8 mouse cellular contexts compared by ENCODE assay signal in genomic region chr15:81301193-81302070, GRCm38 (mm10). TPM values are rescaled to one million over a fixed set of nuclear protein-coding genes. Genes with fewer than 3 reads are reported as not detected.
DNase-seq lines count a peak whose midpoint lies in the region; ATAC-seq lines count a peak whose summit lies in the region.
"Had no signal": no experiment of that assay in that cellular context is flagged by ENCODE, and none has a peak within 500 bp of the region (broad histone marks: within the 10 kb centered on the region; RNA-seq: fewer than 3 reads in every experiment).

No protein-coding gene starts in this region.

- H3K9me3 ChIP-seq in intestine, embryonic 16.5 days (ENCODE audit: control insufficient read depth, low read length), result peaks cover 3% of the 10 kb centered on the region; the same call in 1 of the 2 replicates
- no peaks in the 10 kb centered on the region for H3K9me3 ChIP-seq in forebrain, embryonic 15.5 days
- H3K9me3 ChIP-seq in heart, embryonic 10.5 days, result no peaks in the 10 kb centered on the region
- H3K9me3 ChIP-seq in midbrain, embryonic 14.5 days (ENCODE audit: control insufficient read depth, low read length), result no peaks in the 10 kb centered on the region

- H3K9ac ChIP-seq in intestine, embryonic 16.5 days (ENCODE audit: low read depth, low read length), result no peak overlapping the region
- no peak overlapping the region for H3K9ac ChIP-seq in forebrain, embryonic 15.5 days (replicated peaks)
- H3K9ac ChIP-seq in midbrain, embryonic 14.5 days (replicated peaks; ENCODE audit: low read length), result no peak overlapping the region

- H3K4me3 ChIP-seq in intestine, embryonic 16.5 days (ENCODE audit: low read length), result no peak overlapping the region
- no peak overlapping the region for H3K4me3 ChIP-seq in forebrain, embryonic 15.5 days
- H3K4me3 ChIP-seq in heart, embryonic 10.5 days, result no peak overlapping the region
- no peak overlapping the region for H3K4me3 ChIP-seq in midbrain, embryonic 14.5 days (replicated peaks; ENCODE audit: low read depth, low read length)

- 51% methylated on average over 16 of the region's 16 CpGs for WGBS in intestine, embryonic 16.5 days
- WGBS in forebrain, embryonic 15.5 days, result 80% methylated on average over 16 of the region's 16 CpGs
- 66% methylated on average over 16 of the region's 16 CpGs for WGBS in heart, embryonic 10.5 days
- 78% methylated on average over 16 of the region's 16 CpGs for WGBS in midbrain, embryonic 14.5 days

- H3K36me3 ChIP-seq in intestine, embryonic 16.5 days (ENCODE audit: control insufficient read depth, insufficient read depth, low read length), result no peaks in the 10 kb centered on the region
- no peaks in the 10 kb centered on the region for H3K36me3 ChIP-seq in forebrain, embryonic 15.5 days
- no peaks in the 10 kb centered on the region for H3K36me3 ChIP-seq in heart, embryonic 10.5 days
- no peaks in the 10 kb centered on the region for H3K36me3 ChIP-seq in midbrain, embryonic 14.5 days (ENCODE audit: control insufficient read depth, insufficient read depth, low read length)

- DNase-seq in A20 (ENCODE audit: low read depth, low spot score), result peak; percentile 90
- peak; percentile 15 for DNase-seq in skeletal muscle tissue, adult 2 months (ENCODE audit: low read depth, low spot score)
- no peak for DNase-seq in heart, embryonic 10.5 days (ENCODE audit: low spot score)
- no peak for DNase-seq in midbrain, embryonic 14.5 days
- DNase-seq: cerebellum, adult 8-10 months had no signal

- H3K4me2 ChIP-seq in intestine, embryonic 16.5 days (ENCODE audit: low read depth, low read length), result no peak overlapping the region
- H3K4me2 ChIP-seq in forebrain, embryonic 15.5 days (replicated peaks), result no peak overlapping the region
- H3K4me2 ChIP-seq in midbrain, embryonic 14.5 days (ENCODE audit: low read length), result no peak overlapping the region

- no peaks in the 10 kb centered on the region for H3K27me3 ChIP-seq in intestine, embryonic 16.5 days (replicated peaks; ENCODE audit: control insufficient read depth, insufficient read depth, low read length)
- H3K27me3 ChIP-seq in forebrain, embryonic 15.5 days, result no peaks in the 10 kb centered on the region
- no peaks in the 10 kb centered on the region for H3K27me3 ChIP-seq in heart, embryonic 10.5 days (ENCODE audit: insufficient read depth, poor library complexity, severe bottlenecking)
- no peaks in the 10 kb centered on the region for H3K27me3 ChIP-seq in midbrain, embryonic 14.5 days (ENCODE audit: control insufficient read depth, insufficient read depth, low read length)

- H3K27ac ChIP-seq in intestine, embryonic 16.5 days (ENCODE audit: low read length), result no peak overlapping the region
- H3K27ac ChIP-seq in forebrain, embryonic 15.5 days (replicated peaks), result no peak overlapping the region
- no peak overlapping the region for H3K27ac ChIP-seq in heart, embryonic 10.5 days
- no peak overlapping the region for H3K27ac ChIP-seq in midbrain, embryonic 14.5 days (replicated peaks; ENCODE audit: low read depth, low read length)

- ATAC-seq in CD4-positive, CD25-positive, alpha-beta regulatory T cell, adult 4 months, result peak; percentile 91
- ATAC-seq in intestine, embryonic 16.5 days, result peak; percentile 54
- no peak for ATAC-seq in forebrain, embryonic 15.5 days (replicated peaks)
- ATAC-seq in midbrain, embryonic 14.5 days (ENCODE audit: low FRiP score, low TSS enrichment), result no peak

- H3K4me1 ChIP-seq in intestine, embryonic 16.5 days (ENCODE audit: control insufficient read depth, insufficient read depth, low read length), result peaks cover 12% of the 10 kb centered on the region; the same call in 1 of the 2 replicates
- H3K4me1 ChIP-seq in forebrain, embryonic 15.5 days, result no peaks in the 10 kb centered on the region
- H3K4me1 ChIP-seq in heart, embryonic 10.5 days, result no peaks in the 10 kb centered on the region
- H3K4me1 ChIP-seq in midbrain, embryonic 14.5 days (ENCODE audit: control insufficient read depth, insufficient read depth, low read length), result no peaks in the 10 kb centered on the region

RNA-seq across cellular contexts. Expression of gene Slc25a17, which starts 59.2 kb away (rescaled TPM):
- 100 to 1,000 TPM in 1 of 2 experiments, 10 to 100 TPM in 1; 83.2 to 102 TPM for polyA plus RNA-seq in CD4-positive, CD25-positive, alpha-beta regulatory T cell, adult 4 months (2017; shearing (Covaris generic))
- polyA plus RNA-seq in intestine, embryonic 16.5 days (2015; fragmentation: Nextera tagmentation; extraction: Ambion mirVana), result 61.7 and 67.4 TPM in 2 replicates
- polyA plus RNA-seq in forebrain, embryonic 15.5 days (2015; fragmentation: Nextera tagmentation; extraction: Ambion mirVana), result 133 and 139 TPM in 2 replicates
- polyA plus RNA-seq in heart, embryonic 10.5 days (2016; fragmentation: Nextera tagmentation; extraction: Ambion mirVana), result 58.5 and 70.4 TPM in 2 replicates
- 151 and 153 TPM in 2 replicates for polyA plus RNA-seq in midbrain, embryonic 14.5 days (2014; fragmentation: Nextera tagmentation; extraction: Ambion mirVana)

Comparison
In these comparisons a context has a peak if more than half of its experiments do, and no peak if none do; other contexts are left out.
1. DNase-seq: peak in A20 (single experiment) and skeletal muscle tissue, adult 2 months (single experiment); none in heart, embryonic 10.5 days (single experiment) and midbrain, embryonic 14.5 days (single experiment).
2. ATAC-seq: peak in CD4-positive, CD25-positive, alpha-beta regulatory T cell, adult 4 months (single experiment) and intestine, embryonic 16.5 days (single experiment); none in forebrain, embryonic 15.5 days (single experiment) and midbrain, embryonic 14.5 days (single experiment).